12 mouse cellular contexts compared by ENCODE assay signal in genomic region chr6:94680760-94681445, GRCm38 (mm10). TPM values are rescaled to one million over a fixed set of nuclear protein-coding genes. Genes with fewer than 3 reads are reported as not detected.
DNase-seq lines count a peak whose midpoint lies in the region; ATAC-seq lines count a peak whose summit lies in the region.
"Had no signal": no experiment of that assay in that cellular context is flagged by ENCODE, and none has a peak within 500 bp of the region (broad histone marks: within the 10 kb centered on the region; RNA-seq: fewer than 3 reads in every experiment).

No protein-coding gene starts in this region.

- H3K9me3 ChIP-seq in hindbrain, embryonic 15.5 days, result no peaks in the 10 kb centered on the region
- no peaks in the 10 kb centered on the region for H3K9me3 ChIP-seq in hindbrain, embryonic 10.5 days
- H3K9me3 ChIP-seq in stomach, embryonic 15.5 days, result no peaks in the 10 kb centered on the region
- H3K9me3 ChIP-seq in heart, embryonic 12.5 days (replicated peaks), result no peaks in the 10 kb centered on the region

- no peaks in the 10 kb centered on the region for H3K27me3 ChIP-seq in hindbrain, embryonic 15.5 days
- no peaks in the 10 kb centered on the region for H3K27me3 ChIP-seq in hindbrain, embryonic 10.5 days (ENCODE audit: insufficient read depth, poor library complexity, severe bottlenecking)
- H3K27me3 ChIP-seq in stomach, embryonic 15.5 days (replicated peaks), result no peaks in the 10 kb centered on the region
- no peaks in the 10 kb centered on the region for H3K27me3 ChIP-seq in heart, embryonic 12.5 days (replicated peaks)

- H3K4me3 ChIP-seq in hindbrain, embryonic 15.5 days, result no peak overlapping the region
- H3K4me3 ChIP-seq in hindbrain, embryonic 10.5 days, result no peak overlapping the region
- H3K4me3 ChIP-seq in stomach, embryonic 15.5 days (replicated peaks), result no peak overlapping the region
- H3K4me3 ChIP-seq in heart, embryonic 12.5 days, result no peak overlapping the region

- H3K36me3 ChIP-seq in hindbrain, embryonic 15.5 days, result no peaks in the 10 kb centered on the region
- no peaks in the 10 kb centered on the region for H3K36me3 ChIP-seq in hindbrain, embryonic 10.5 days
- no peaks in the 10 kb centered on the region for H3K36me3 ChIP-seq in stomach, embryonic 15.5 days
- H3K36me3 ChIP-seq in heart, embryonic 12.5 days, result no peaks in the 10 kb centered on the region

- H3K27ac ChIP-seq in hindbrain, embryonic 15.5 days (replicated peaks), result peak overlapping the region; percentile 18; the same call in 1 of the 2 replicates
- no peak overlapping the region for H3K27ac ChIP-seq in hindbrain, embryonic 10.5 days
- H3K27ac ChIP-seq in stomach, embryonic 15.5 days, result peak overlapping the region; percentile 79
- no peak overlapping the region for H3K27ac ChIP-seq in heart, embryonic 12.5 days (ENCODE audit: poor library complexity, severe bottlenecking)
- H3K27ac ChIP-seq: liver, embryonic 14.5 days had no signal

- DNase-seq in hindbrain, embryonic 10.5 days (ENCODE audit: low spot score), result no peak
- peak; percentile 43 for DNase-seq in thymus, postnatal 0 days (ENCODE audit: low spot score)
- no peak for DNase-seq in thymus, postnatal 36 days
- DNase-seq in induced T-regulatory cell, adult 2 months (ENCODE audit: low read depth), result peak; percentile 74
- DNase-seq in heart, postnatal 25 days (ENCODE audit: low spot score), result no peak
- DNase-seq: adrenal gland, postnatal 10 days; cerebellum, postnatal 10 days; heart, adult 18-20 months had no signal

- H3K4me2 ChIP-seq in hindbrain, embryonic 15.5 days, result peak overlapping the region; percentile 27
- H3K4me2 ChIP-seq in stomach, embryonic 15.5 days, result peak overlapping the region; percentile 37
- H3K4me2 ChIP-seq in heart, embryonic 12.5 days, result no peak overlapping the region

- 55% methylated on average over 5 of the region's 5 CpGs for WGBS in hindbrain, embryonic 15.5 days
- 65% methylated on average over 5 of the region's 5 CpGs for WGBS in hindbrain, embryonic 10.5 days
- 39% methylated on average over 5 of the region's 5 CpGs for WGBS in stomach, embryonic 15.5 days
- 68% methylated on average over 5 of the region's 5 CpGs for WGBS in heart, embryonic 12.5 days

- no peak for ATAC-seq in hindbrain, embryonic 15.5 days (ENCODE audit: low FRiP score, low read depth)
- no peak for ATAC-seq in stomach, embryonic 15.5 days (ENCODE audit: insufficient read depth, low FRiP score, low read depth)
- ATAC-seq in heart, embryonic 12.5 days (ENCODE audit: insufficient number of reproducible peaks, low FRiP score), result no peak

- peaks cover 70% of the 10 kb centered on the region for H3K4me1 ChIP-seq in hindbrain, embryonic 15.5 days (replicated peaks)
- H3K4me1 ChIP-seq in hindbrain, embryonic 10.5 days (replicated peaks), result peaks cover 82% of the 10 kb centered on the region
- peaks cover 76% of the 10 kb centered on the region for H3K4me1 ChIP-seq in stomach, embryonic 15.5 days
- peaks cover 81% of the 10 kb centered on the region for H3K4me1 ChIP-seq in heart, embryonic 12.5 days (replicated peaks)

- no peak overlapping the region for H3K9ac ChIP-seq in hindbrain, embryonic 15.5 days
- no peak overlapping the region for H3K9ac ChIP-seq in stomach, embryonic 15.5 days
- H3K9ac ChIP-seq in heart, embryonic 12.5 days, result no peak overlapping the region
- H3K9ac ChIP-seq: liver, embryonic 14.5 days had no signal

- intact Hi-C loops in heart, postnatal 25 days (cut with DNase I), result no loop called here

RNA-seq across cellular contexts. Expression of gene Lrig1, which starts 19.1 kb away (rescaled TPM):
- 20.6 and 23.8 TPM in 2 replicates for polyA plus RNA-seq in hindbrain, embryonic 15.5 days (2015; fragmentation: Nextera tagmentation; extraction: Ambion mirVana)
- 12.7 and 14.4 TPM in 2 replicates for polyA plus RNA-seq in hindbrain, embryonic 10.5 days (2016; fragmentation: Nextera tagmentation; extraction: Ambion mirVana)
- polyA plus RNA-seq in thymus, postnatal 0 days (2015; fragmentation: Nextera tagmentation; extraction: Ambion mirVana), result 6.6 and 6.8 TPM in 2 replicates
- polyA plus RNA-seq in stomach, embryonic 15.5 days (2015; fragmentation: Nextera tagmentation; extraction: Ambion mirVana), result 25.7 TPM in 2 replicates
- total RNA-seq in heart, postnatal 25 days (2021), result 10 to 100 TPM; 35.3 to 35.9 TPM
- 14.6 and 16.5 TPM in 2 replicates for polyA plus RNA-seq in heart, embryonic 12.5 days (2016; fragmentation: Nextera tagmentation; extraction: Ambion mirVana)

Comparison
In these comparisons a context has a peak if more than half of its experiments do, and no peak if none do; other contexts are left out.
1. H3K27ac ChIP-seq: peak in hindbrain, embryonic 15.5 days (single experiment) and stomach, embryonic 15.5 days (single experiment); none in hindbrain, embryonic 10.5 days (single experiment) and heart, embryonic 12.5 days (single experiment).
2. DNase-seq: peak in thymus, postnatal 0 days (single experiment) and induced T-regulatory cell, adult 2 months (single experiment); none in hindbrain, embryonic 10.5 days (single experiment), thymus, postnatal 36 days (0 of 2) and heart, postnatal 25 days (single experiment).